Mouse (Mus musculus) ovary, adult 10 weeks (tissue): ENCODE results near the gene Cdc42ep1. TPM values are rescaled to one million over a fixed set of nuclear protein-coding genes. Genes with fewer than 3 reads are reported as not detected.

ENCODE experiments used
- polyA plus RNA-seq: library from polyadenylated mRNA; stranded (reverse); fragments of 350-450 nt; fragmentation: Illumina TruSeq; extraction: RNeasy Lipid Tissue Mini Kit (QIAGEN cat#74804); gene quantifications from one replicate; pipeline ENCODE4 v1.2.3, GENCODE M21; 2014

Gene Cdc42ep1
- polyA plus RNA-seq = not detected

GRCm38 (mm10) chr15:78842371-78843163 is at the start of gene Cdc42ep1:
Cdc42ep1 (plus strand) TSS chr15:78842624.

GRCm38 (mm10) chr15:78802776-78803391 is 39.5 kb upstream of the Cdc42ep1 start, which contains the start of gene Card10:
Card10 (minus strand) TSS chr15:78803042.

GRCm38 (mm10) chr15:78855303-78855965 is 13.0 kb downstream of the Cdc42ep1 start, which contains the start of gene Lgals2:
Lgals2 (minus strand) TSS chr15:78855529.

GRCm38 (mm10) chr15:78876991-78877809 is 34.8 kb downstream of the Cdc42ep1 start, which contains the start of gene Gga1:
Gga1 (plus strand) TSS chr15:78877190.

GRCm38 (mm10) chr15:78899409-78899739 is 57.0 kb downstream of the Cdc42ep1 start, which contains the start of gene Gm49510:
Gm49510 (plus strand) TSS chr15:78899667.

GRCm38 (mm10) chr15:78899740-78900584 is 57.5 kb downstream of the Cdc42ep1 start, which contains the start of gene Sh3bp1:
Sh3bp1 (plus strand) TSS chr15:78899768.

Other genes starting within 250 kb of the Cdc42ep1 start
- gene Cyth4, start 245.6 kb upstream of the Cdc42ep1 start, polyA plus RNA-seq = 1.1 TPM
- gene Elfn2, start 123.9 kb upstream of the Cdc42ep1 start, polyA plus RNA-seq = not detected
- gene Mfng, start 69.1 kb upstream of the Cdc42ep1 start, polyA plus RNA-seq = 0.91 TPM
- 0.14 TPM for gene Card10, start 39.6 kb upstream of the Cdc42ep1 start, polyA plus RNA-seq
- gene Lgals2, start 12.9 kb downstream of the Cdc42ep1 start, polyA plus RNA-seq = 2.3 TPM
- gene Gga1, start 34.6 kb downstream of the Cdc42ep1 start, polyA plus RNA-seq = not detected
- gene Gm49510, start 57.0 kb downstream of the Cdc42ep1 start, polyA plus RNA-seq = not detected
- 0.43 TPM for gene Sh3bp1, start 57.1 kb downstream of the Cdc42ep1 start, polyA plus RNA-seq
- gene Pdxp, start 71.3 kb downstream of the Cdc42ep1 start, polyA plus RNA-seq = 0.68 TPM
- 1.5 TPM for gene Lgals1, start 84.1 kb downstream of the Cdc42ep1 start, polyA plus RNA-seq
- gene Nol12, start 92.3 kb downstream of the Cdc42ep1 start, polyA plus RNA-seq = 3.5 TPM
- gene Triobp, start 105.1 kb downstream of the Cdc42ep1 start, polyA plus RNA-seq = 2.4 TPM
- gene H1f0, start 185.8 kb downstream of the Cdc42ep1 start, polyA plus RNA-seq = 118 TPM
- not detected for gene Galr3, start 199.3 kb downstream of the Cdc42ep1 start, polyA plus RNA-seq
- gene Ankrd54, start 220.3 kb downstream of the Cdc42ep1 start, polyA plus RNA-seq = 1.00 TPM
- 118 TPM for gene Eif3l, start 232.6 kb downstream of the Cdc42ep1 start, polyA plus RNA-seq